Mouse (Mus musculus) Patski (cell line): Measurements from ENCODE around the gene H2-DMb2. TPM values are rescaled to one million over a fixed set of nuclear protein-coding genes. Genes with fewer than 3 reads are reported as not detected.
A peak's percentile ranks its signal among the peaks of the same experiment; 100 is the strongest.

Experiments used
- ATAC-seq: fragments of 100-300 bp; one replicate; pipeline ENCODE4 v1.8.0; 2021
- CTCF ChIA-PET: fragments of 350-600 bp; sonication (Branson Sonifier 250); formaldehyde crosslinking; loops from one replicate; lab custom pipeline; 2022; ENCODE audit warnings: inconsistent platforms; lab: Charles Lee
- POLR2A ChIA-PET: fragments of 350-600 bp; sonication (Branson Sonifier 250); formaldehyde crosslinking; loops from one replicate; lab custom pipeline; 2022; ENCODE audit warnings: antibody characterized with exemption, inconsistent platforms; lab: Charles Lee
- DNase-seq: peaks from one replicate; pipeline ENCODE4 v3.0.0-alpha.2; 2011; ENCODE audit warnings: low read depth, low spot score
- H3K27me3 ChIP-seq: fragments of 371-371 bp; one replicate; pipeline ENCODE4 v1.5.1; 2021
- CTCF ChIP-seq: fragments of 100-300 bp; IDR thresholded peaks from one replicate; pipeline ENCODE4 v1.5.1; 2021
- in situ Hi-C: fragments of 300-500 bp; cut with MboI; formaldehyde crosslinking; loops from 3 replicates; pipeline ENCODE4 v1.11.1; 2018; ENCODE audit warnings: low pct_unique_long_range_greater_than_20kb, mixed read lengths
- polyA plus RNA-seq: library from polyadenylated mRNA; unstranded; gene quantifications from one replicate; pipeline ENCODE4 v1.2.3, GENCODE M21; 2021

Gene H2-DMb2
- polyA plus RNA-seq, 1 experiment from 2014 or later = 8.2 TPM

DNA sequence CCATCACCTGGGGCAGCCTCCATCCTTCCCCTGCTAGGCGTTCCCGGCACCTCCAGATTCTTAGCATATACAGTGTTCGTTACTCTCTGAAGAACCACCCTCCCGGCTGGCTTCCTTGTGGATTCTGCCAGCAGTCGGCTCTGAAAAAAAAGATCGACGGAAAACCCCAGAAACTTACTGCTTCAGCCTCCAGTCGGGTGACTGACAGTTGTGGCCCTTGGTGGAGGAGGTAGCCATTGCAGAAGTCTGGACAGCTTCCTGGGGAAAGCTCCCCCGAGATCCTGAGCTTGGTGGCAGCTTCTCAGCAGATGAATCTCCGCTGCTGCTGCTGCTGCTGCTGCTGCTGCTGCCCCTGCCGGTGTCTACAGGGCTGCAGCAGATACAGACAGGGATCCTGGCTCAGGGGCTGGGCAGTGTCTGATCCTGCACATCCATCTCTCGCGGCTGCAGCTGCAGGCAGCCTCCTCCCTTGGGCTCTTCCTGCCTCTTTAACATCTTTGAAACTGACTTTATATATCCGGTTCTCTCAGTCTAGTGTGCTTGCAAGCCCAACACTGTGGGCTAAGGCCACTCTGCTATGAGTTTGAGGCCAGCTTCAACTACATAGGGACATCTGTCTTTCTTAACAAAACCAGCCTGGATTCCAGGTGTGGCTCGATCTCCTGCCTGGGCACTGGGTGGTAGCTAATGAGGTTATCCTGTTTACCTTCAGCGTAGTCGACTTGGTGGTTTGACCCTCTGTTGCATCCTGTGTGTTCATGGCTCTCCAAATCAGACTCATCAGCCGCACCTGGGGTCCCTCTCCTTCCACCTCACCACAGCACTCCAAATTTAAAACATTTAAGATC is 13.9 kb upstream of the H2-DMb2 start:
- POLR2A ChIA-PET = interaction anchor here (1.2 to 3.0 kb wide), 2 partner anchors 8 to 9 kb away, joined by 5 to 14 read pairs; partner anchors contain the start of gene H2-DMa
- CTCF ChIA-PET = interaction anchor here (1.2 to 1.3 kb wide), 2 partner anchors 28 to 42 kb away, joined by 3 to 4 read pairs; no protein-coding TSS in a partner anchor
- no peak for TF ChIP-seq CTCF
- ATAC-seq (no peak), DNase-seq (no peak)
- no peaks in the 10 kb centered on the region for H3K27me3 ChIP-seq
- in situ Hi-C loops = no loop called here

GRCm38 (mm10) chr17:34130073-34130947 is 12.8 kb upstream of the H2-DMb2 start:
- no peaks in the 10 kb centered on the region for H3K27me3 ChIP-seq
- ChIA-PET CTCF (interaction anchor here (1.2 to 1.3 kb wide), 2 partner anchors 29 to 40 kb away, joined by 3 to 4 read pairs; no protein-coding TSS in a partner anchor), POLR2A (interaction anchor here (0.6 to 3.0 kb wide), 4 partner anchors 9 to 1387 kb away, joined by 3 to 14 read pairs (median 5); partner anchors contain the start of gene H2-DMa)
- ATAC-seq (no peak), DNase-seq (no peak)
- TF ChIP-seq CTCF = no peak
- in situ Hi-C loops = no loop called here

- CTCF ChIA-PET = no interaction called here
- in situ Hi-C loops = no loop called here
- TF ChIP-seq CTCF = no peak
- H3K27me3 ChIP-seq = no peaks in the 10 kb centered on the region
- DNase-seq (no peak), ATAC-seq (no peak)
- POLR2A ChIA-PET = interaction anchor here (0.8 to 1.3 kb wide), 4 partner anchors 10 to 33 kb away, joined by 3 to 4 read pairs (median 4); no protein-coding TSS in a partner anchor
Measured at GRCm38 (mm10) chr17:34131911-34132310, 11.2 kb upstream of the H2-DMb2 start.

- no peaks in the 10 kb centered on the region for H3K27me3 ChIP-seq
- DNase-seq (no peak), ATAC-seq (peak; percentile 79)
- in situ Hi-C loops = no loop called here
- TF ChIP-seq CTCF = peak; percentile 92
- ChIA-PET POLR2A (interaction anchor here (3.7 kb wide), 1 partner anchor 14 kb away, joined by 19 read pairs; the partner anchor contains the start of gene H2-DMa), CTCF (interaction anchor here (0.9 to 7.3 kb wide), 5 partner anchors 8 to 36 kb away, joined by 3 to 115 read pairs (median 33); partner anchors contain the start of gene H2-DMa)
Measured at GRCm38 (mm10) chr17:34133289-34133688, 9.8 kb upstream of the H2-DMb2 start.

DNA sequence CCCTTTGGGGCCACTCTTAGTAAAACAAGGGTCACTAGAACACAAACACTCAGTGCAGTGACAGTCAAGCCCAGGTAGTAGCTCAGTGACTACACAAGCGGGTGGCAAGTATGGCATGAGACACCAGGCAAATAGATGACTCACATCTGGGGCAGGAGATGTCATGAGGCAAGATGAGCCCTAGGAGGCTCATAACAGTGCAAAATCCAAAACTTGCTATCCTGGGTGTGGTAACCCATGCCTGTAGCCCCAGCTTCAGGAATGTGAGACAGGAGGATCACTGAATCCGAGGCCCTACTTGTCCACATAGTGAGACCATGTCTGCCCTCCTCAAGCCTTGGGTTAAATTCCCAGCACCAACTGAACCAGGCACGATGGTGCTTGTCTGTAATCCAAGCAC is 8.7 kb upstream of the H2-DMb2 start:
- DNase-seq (no peak), ATAC-seq (no peak)
- in situ Hi-C loops = no loop called here
- no peaks in the 10 kb centered on the region for H3K27me3 ChIP-seq
- POLR2A ChIA-PET = interaction anchor here (1.5 to 3.7 kb wide), 4 partner anchors 13 to 31 kb away, joined by 3 to 19 read pairs (median 5); partner anchors contain the start of gene H2-DMa
- CTCF ChIA-PET = interaction anchor here (1.7 to 7.3 kb wide), 10 partner anchors 10 to 100 kb away, joined by 3 to 115 read pairs (median 14); partner anchors contain the start of gene H2-DMa
- TF ChIP-seq CTCF = no peak

- ChIA-PET CTCF (interaction anchor here (0.6 to 7.3 kb wide), 17 partner anchors 10 to 101 kb away, joined by 3 to 115 read pairs (median 5); partner anchors contain the start of gene H2-DMa), POLR2A (interaction anchor here (1.0 to 3.7 kb wide), 5 partner anchors 12 to 30 kb away, joined by 3 to 19 read pairs (median 5); partner anchors contain the start of gene H2-DMa)
- peak; percentile 92 for ATAC-seq
- in situ Hi-C loops = no loop called here
- TF ChIP-seq CTCF = peak; percentile 100
- no peaks in the 10 kb centered on the region for H3K27me3 ChIP-seq
- DNase-seq = peak; percentile 99
Measured at GRCm38 (mm10) chr17:34135297-34136224, 7.5 kb upstream of the H2-DMb2 start.

- CTCF ChIA-PET = interaction anchor here (7.3 kb wide), 1 partner anchor 32 kb away, joined by 115 read pairs; no protein-coding TSS in a partner anchor
- no peaks in the 10 kb centered on the region for H3K27me3 ChIP-seq
- no peak for TF ChIP-seq CTCF
- POLR2A ChIA-PET = no interaction called here
- in situ Hi-C loops = no loop called here
- DNase-seq = no peak
- ATAC-seq = no peak
Measured at GRCm38 (mm10) chr17:34137601-34138000, 5.5 kb upstream of the H2-DMb2 start.

- H3K27me3 ChIP-seq = no peaks in the 10 kb centered on the region
- ChIA-PET POLR2A (no interaction called here), CTCF (interaction anchor here (1.4 to 7.3 kb wide), 2 partner anchors 31 to 37 kb away, joined by 7 to 115 read pairs; no protein-coding TSS in a partner anchor)
- in situ Hi-C loops = no loop called here
- no peak for TF ChIP-seq CTCF
- no peak for DNase-seq
- ATAC-seq = no peak
Measured at GRCm38 (mm10) chr17:34138655-34139054, 4.5 kb upstream of the H2-DMb2 start.

GRCm38 (mm10) chr17:34139416-34139815 is 3.7 kb upstream of the H2-DMb2 start:
- in situ Hi-C loops = no loop called here
- no peak for ATAC-seq

More at GRCm38 (mm10) chr17:34139416-34139815, 3.7 kb upstream of the H2-DMb2 start:
- no peaks in the 10 kb centered on the region for H3K27me3 ChIP-seq
- DNase-seq = no peak
- TF ChIP-seq CTCF = no peak
- ChIA-PET CTCF (interaction anchor here (0.6 to 7.3 kb wide), 4 partner anchors 22 to 96 kb away, joined by 3 to 115 read pairs (median 5); no protein-coding TSS in a partner anchor), POLR2A (no interaction called here)
